Mouse (Mus musculus) stomach, postnatal 0 days (tissue): ENCODE data around the gene Tbl1x. TPM values are rescaled to one million over a fixed set of nuclear protein-coding genes. Genes with fewer than 3 reads are reported as not detected.

ENCODE experiments used
- ATAC-seq: fragments of 200-750 bp; cut with Nextera tagmentation; 2 replicates; pipeline ENCODE4 v1.8.0; 2017; ENCODE audit not compliant: low FRiP score, low TSS enrichment
- DNase-seq: peaks from one replicate; pipeline ENCODE4 v3.0.0-alpha.2; 2016; ENCODE audit warnings: low spot score
- H3K27ac ChIP-seq: fragments of 300-500 bp; sonication (generic); replicated peaks from 2 replicates; pipeline ENCODE4 v1.5.1; 2014; ENCODE audit warnings: mild to moderate bottlenecking, control low read depth
- H3K27me3 ChIP-seq: fragments of 300-500 bp; sonication (generic); 2 replicates; pipeline ENCODE4 v1.6.1; 2014; ENCODE audit warnings: low read length; ENCODE audit not compliant: control insufficient read depth, insufficient read depth
- H3K36me3 ChIP-seq: fragments of 300-500 bp; sonication (generic); 2 replicates; pipeline ENCODE4 v1.6.1; 2014; ENCODE audit warnings: low read length, mixed read lengths; ENCODE audit not compliant: control insufficient read depth, insufficient read depth
- H3K4me1 ChIP-seq: fragments of 300-500 bp; sonication (generic); replicated peaks from 2 replicates; pipeline ENCODE4 v1.6.1; 2014; ENCODE audit warnings: antibody characterized with exemption; ENCODE audit not compliant: control insufficient read depth, insufficient read depth
- H3K4me2 ChIP-seq: fragments of 300-500 bp; sonication (generic); replicated peaks from 2 replicates; pipeline ENCODE4 v1.6.1; 2014; ENCODE audit warnings: low read depth, mild to moderate bottlenecking, control low read depth, moderate library complexity
- H3K4me3 ChIP-seq: fragments of 300-500 bp; sonication (generic); 2 replicates; pipeline ENCODE4 v1.5.1; 2014; ENCODE audit warnings: low read depth, low read length, control low read depth
- H3K9ac ChIP-seq: fragments of 300-500 bp; sonication (generic); 2 replicates; pipeline ENCODE4 v1.6.1; 2014; ENCODE audit warnings: mild to moderate bottlenecking, low read length, control low read depth, mixed read lengths
- H3K9me3 ChIP-seq: fragments of 300-500 bp; sonication (generic); 2 replicates; pipeline ENCODE4 v1.6.1; 2016; ENCODE audit warnings: low read length; ENCODE audit not compliant: control insufficient read depth
- CTCF ChIP-seq: IDR thresholded peaks from 2 replicates; pipeline ENCODE4 v1.5.1; 2016; ENCODE audit warnings: antibody characterized with exemption, low read depth, mild to moderate bottlenecking, moderate library complexity
- EP300 ChIP-seq: optimal IDR thresholded peaks from 2 replicates; pipeline ENCODE3; 2016; ENCODE audit warnings: antibody characterized with exemption
- WGBS: fragments of 180-500 bp; shearing (Covaris S2); extraction: QIAGEN DNeasy Blood & Tissue Kit; methylation state at CpG from one replicate; pipeline ENCODE4 v1.1.7; 2014; 5-methylcytosine and 5-hydroxymethylcytosine counted together
- polyA plus RNA-seq: library from polyadenylated mRNA; unstranded; fragments of >200 nt; fragmentation: Nextera tagmentation; extraction: Ambion mirVana; gene quantifications from 2 replicates; pipeline ENCODE4 v1.2.1, GENCODE M21; 2015

The Tbl1x gene
- polyA plus RNA-seq, 1 experiment from 2014 or later, result 25.7 TPM

DNA sequence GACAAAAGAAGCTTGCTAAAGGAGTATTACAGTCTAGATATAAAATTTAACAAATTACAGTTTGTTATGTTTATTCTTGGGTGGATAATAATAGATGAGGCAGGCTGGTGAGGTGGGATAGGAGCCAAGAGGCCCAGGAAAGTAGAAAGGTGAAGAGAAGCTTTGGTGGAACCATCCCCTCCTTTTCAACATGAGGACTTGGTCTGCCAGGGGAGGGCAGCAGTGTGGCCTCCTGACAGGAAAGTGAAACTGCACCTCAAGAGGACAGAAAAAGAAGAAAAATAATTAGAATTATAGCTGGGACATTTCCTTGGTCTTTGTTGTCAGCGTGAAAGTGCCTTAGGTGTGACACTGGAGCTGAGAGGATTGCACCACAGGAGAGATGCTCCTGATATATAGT lies 35.6 kb downstream of the Tbl1x start:
- Histone ChIP-seq H3K9ac (no peak overlapping the region), H3K9me3 (no peaks in the 10 kb centered on the region), H3K27ac (no peak overlapping the region), H3K4me1 (no peaks in the 10 kb centered on the region), H3K4me3 (no peak overlapping the region), H3K27me3 (no peaks in the 10 kb centered on the region), H3K36me3 (no peaks in the 10 kb centered on the region), H3K4me2 (no peak overlapping the region)
- ATAC-seq (no peak), DNase-seq (no peak)
- TF ChIP-seq EP300, result no peak
- peak; percentile 47 for TF ChIP-seq CTCF
- WGBS, result 78% methylated on average over 1 of the region's 1 CpGs

DNA sequence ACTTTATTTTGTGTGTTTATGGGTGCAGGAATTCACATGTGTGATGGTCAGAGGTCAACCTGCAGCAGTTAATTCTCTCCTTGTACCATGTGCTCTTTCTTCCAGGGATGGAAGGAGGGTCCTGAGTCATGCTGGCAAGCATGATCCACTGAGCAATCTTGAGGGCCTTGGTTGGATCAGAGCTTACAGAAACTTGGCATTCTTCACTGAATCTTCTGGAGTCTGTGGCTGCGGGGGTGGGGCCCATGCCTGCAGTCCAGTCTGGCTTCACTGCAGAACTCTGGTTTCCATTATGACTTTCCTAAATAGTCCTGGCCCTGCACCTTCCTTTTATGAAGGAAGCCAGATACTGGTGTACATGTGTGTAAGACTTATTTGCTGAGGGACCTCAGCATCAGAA lies 38.1 kb downstream of the Tbl1x start:
- H3K9me3 ChIP-seq, result no peaks in the 10 kb centered on the region
- no peak overlapping the region for H3K4me2 ChIP-seq
- H3K36me3 ChIP-seq, result no peaks in the 10 kb centered on the region
- no peak for ATAC-seq
- TF ChIP-seq CTCF, result no peak
- TF ChIP-seq EP300, result no peak
- H3K4me3 ChIP-seq, result no peak overlapping the region
- 50% methylated on average over 1 of the region's 1 CpGs for WGBS
- H3K4me1 ChIP-seq, result no peaks in the 10 kb centered on the region
- no peak overlapping the region for H3K27ac ChIP-seq
- DNase-seq, result peak; percentile 13
- H3K9ac ChIP-seq, result no peak overlapping the region
- no peaks in the 10 kb centered on the region for H3K27me3 ChIP-seq

DNA sequence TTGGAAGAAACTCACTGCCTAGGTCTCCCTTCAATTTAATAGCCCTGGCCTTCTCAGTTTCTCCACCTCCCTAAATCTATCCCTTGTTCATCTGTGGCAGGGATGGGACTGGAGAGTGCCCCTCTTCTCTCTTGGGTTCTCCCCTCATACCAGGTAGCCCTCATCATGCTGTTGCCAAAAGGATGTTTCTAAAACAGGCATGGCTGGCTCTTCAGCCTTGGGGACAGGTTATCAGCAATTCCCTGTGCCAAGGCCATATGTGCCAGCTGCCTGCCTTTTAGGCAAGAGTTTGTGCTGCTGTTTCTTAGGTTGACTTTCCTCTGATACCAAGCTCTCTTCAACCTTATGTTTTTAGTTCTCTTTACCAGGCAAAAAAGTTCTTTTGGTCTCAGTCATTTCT lies 39.6 kb downstream of the Tbl1x start:
- H3K27me3 ChIP-seq, result no peaks in the 10 kb centered on the region
- no peak for DNase-seq
- no peaks in the 10 kb centered on the region for H3K4me1 ChIP-seq

GRCm38 (mm10) chrX:77551306-77551705 lies 40.5 kb downstream of the Tbl1x start:
- DNase-seq (no peak), ATAC-seq (no peak)
- Histone ChIP-seq H3K9me3 (no peaks in the 10 kb centered on the region), H3K4me1 (no peaks in the 10 kb centered on the region), H3K27me3 (no peaks in the 10 kb centered on the region), H3K36me3 (no peaks in the 10 kb centered on the region), H3K9ac (no peak overlapping the region), H3K4me2 (no peak overlapping the region), H3K4me3 (no peak overlapping the region), H3K27ac (no peak overlapping the region)
- no peak for TF ChIP-seq CTCF
- no peak for TF ChIP-seq EP300

More for the DNA sequence above, 39.6 kb downstream of the Tbl1x start:
- no peaks in the 10 kb centered on the region for H3K9me3 ChIP-seq
- TF ChIP-seq CTCF, result no peak
- no peak for TF ChIP-seq EP300
- H3K9ac ChIP-seq, result no peak overlapping the region
- no peak overlapping the region for H3K4me3 ChIP-seq
- H3K4me2 ChIP-seq, result no peak overlapping the region
- no peak overlapping the region for H3K27ac ChIP-seq
- ATAC-seq, result no peak
- no peaks in the 10 kb centered on the region for H3K36me3 ChIP-seq

GRCm38 (mm10) chrX:77552088-77552487 lies 41.3 kb downstream of the Tbl1x start:
- H3K9me3 ChIP-seq, result no peaks in the 10 kb centered on the region

GRCm38 (mm10) chrX:77555985-77556384 lies 45.2 kb downstream of the Tbl1x start:
- H3K9ac ChIP-seq, result no peak overlapping the region
- DNase-seq (no peak), ATAC-seq (no peak)
- TF ChIP-seq CTCF, result no peak
- TF ChIP-seq EP300, result no peak
- no peaks in the 10 kb centered on the region for H3K4me1 ChIP-seq
- H3K36me3 ChIP-seq, result no peaks in the 10 kb centered on the region
- H3K9me3 ChIP-seq, result no peaks in the 10 kb centered on the region
- H3K4me3 ChIP-seq, result no peak overlapping the region
- H3K27ac ChIP-seq, result no peak overlapping the region
- H3K4me2 ChIP-seq, result no peak overlapping the region
- 52% methylated on average over 1 of the region's 1 CpGs for WGBS
- H3K27me3 ChIP-seq, result no peaks in the 10 kb centered on the region

More at GRCm38 (mm10) chrX:77552088-77552487, 41.3 kb downstream of the Tbl1x start:
- Histone ChIP-seq H3K36me3 (no peaks in the 10 kb centered on the region), H3K4me2 (no peak overlapping the region), H3K9ac (no peak overlapping the region), H3K27me3 (no peaks in the 10 kb centered on the region), H3K4me3 (no peak overlapping the region), H3K4me1 (no peaks in the 10 kb centered on the region), H3K27ac (no peak overlapping the region)
- 41% methylated on average over 3 of the region's 3 CpGs for WGBS
- TF ChIP-seq CTCF, result no peak
- no peak for TF ChIP-seq EP300
- DNase-seq (no peak), ATAC-seq (no peak)
